Mouse (Mus musculus): ENCODE results near the gene Slc25a29. TPM values are rescaled to one million over a fixed set of nuclear protein-coding genes. Genes with fewer than 3 reads are reported as not detected.
A peak's percentile ranks its signal among the peaks of the same experiment; 100 is the strongest.

The Slc25a29 gene
- total RNA-seq, 1 experiment: 2.1 TPM

DNA sequence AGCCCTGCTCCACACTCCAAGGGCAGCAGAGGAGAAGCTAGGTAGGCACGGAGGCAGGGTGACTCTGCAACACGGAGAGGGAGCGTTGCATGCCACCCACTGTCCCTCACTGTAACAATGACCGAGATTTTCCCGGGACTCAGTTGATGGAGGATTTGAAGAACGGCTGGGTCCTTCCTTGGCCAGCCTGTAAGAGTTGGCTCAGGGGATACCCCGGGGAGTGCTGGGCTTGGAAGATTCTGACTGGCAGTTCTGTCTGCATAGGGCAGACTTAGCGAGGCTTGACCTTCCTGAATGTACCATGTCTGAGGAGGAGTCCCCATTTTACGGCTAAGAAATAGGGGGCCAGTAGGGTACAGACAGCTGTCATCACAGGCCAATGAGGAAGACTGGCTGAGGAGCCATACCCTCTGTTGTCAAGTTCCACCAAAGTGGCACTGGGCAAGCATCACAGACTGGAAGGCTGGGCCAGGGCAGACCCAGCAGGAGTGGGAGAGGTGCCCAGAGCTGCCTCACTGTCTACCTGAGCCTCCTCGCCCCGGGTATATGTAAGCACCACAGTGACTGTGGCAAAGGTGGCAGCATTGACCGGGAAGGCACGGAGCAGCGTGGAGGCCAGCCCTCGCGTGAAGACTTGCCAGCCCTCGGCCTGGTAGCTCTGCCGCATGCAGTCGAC lies 9.3 kb downstream of the Slc25a29 start:
- Histone ChIP-seq H3K4me1 (ENCODE audit: control insufficient read depth in 2 of 2, insufficient read depth in 2 of 2, low read length in 2 of 2, poor library complexity in 1 of 2) (peaks cover 0 to 6% of the 10 kb centered on the region in 2 experiments; a peak in 1 of 4 replicates), H3K4me3 (ENCODE audit: insufficient read depth in 1 of 2, low read depth in 1 of 2, low read length in 2 of 2, poor library complexity in 1 of 2, severe bottlenecking in 1 of 2) (peak overlapping the region; percentile 14 to 20; a peak in 2 of 4 replicates), H3K9me3 (ENCODE audit: control insufficient read depth, insufficient read depth, low read depth, low read length) (no peaks in the 10 kb centered on the region), H3K36me3 (ENCODE audit: control insufficient read depth, insufficient read depth, low read length, poor library complexity, severe bottlenecking) (no peaks in the 10 kb centered on the region), H3K27ac (ENCODE audit: insufficient read depth, low read depth, low read length, poor library complexity, severe bottlenecking) (no peak overlapping the region), H3K9ac (ENCODE audit: insufficient read depth, low read depth, low read length, poor library complexity, severe bottlenecking) (peak overlapping the region; percentile 16; the same call in 1 of the 2 replicates)
- DNase-seq (ENCODE audit: low read depth, low spot score): no peak
- TF ChIP-seq ZNF384 (IDR thresholded peaks at IDR 0.05; ENCODE audit: low read depth, low read length) (no peak), MAFK (IDR thresholded peaks at IDR 0.05; ENCODE audit: insufficient read depth, low read depth, low read length) (no peak), ZC3H11A (IDR thresholded peaks at IDR 0.05; ENCODE audit: borderline replicate concordance, low read depth, low read length) (no peak), CHD2 (IDR thresholded peaks at IDR 0.05; ENCODE audit: low read depth, low read length) (no peak), HCFC1 (IDR thresholded peaks at IDR 0.05; ENCODE audit: borderline replicate concordance, insufficient read depth, low read length) (no peak)
- in situ Hi-C loops (cut with MboI; ENCODE audit: low sequenced_read_pairs in 2 of 2, unreplicated experiment in 2 of 2): no loop called here

DNA sequence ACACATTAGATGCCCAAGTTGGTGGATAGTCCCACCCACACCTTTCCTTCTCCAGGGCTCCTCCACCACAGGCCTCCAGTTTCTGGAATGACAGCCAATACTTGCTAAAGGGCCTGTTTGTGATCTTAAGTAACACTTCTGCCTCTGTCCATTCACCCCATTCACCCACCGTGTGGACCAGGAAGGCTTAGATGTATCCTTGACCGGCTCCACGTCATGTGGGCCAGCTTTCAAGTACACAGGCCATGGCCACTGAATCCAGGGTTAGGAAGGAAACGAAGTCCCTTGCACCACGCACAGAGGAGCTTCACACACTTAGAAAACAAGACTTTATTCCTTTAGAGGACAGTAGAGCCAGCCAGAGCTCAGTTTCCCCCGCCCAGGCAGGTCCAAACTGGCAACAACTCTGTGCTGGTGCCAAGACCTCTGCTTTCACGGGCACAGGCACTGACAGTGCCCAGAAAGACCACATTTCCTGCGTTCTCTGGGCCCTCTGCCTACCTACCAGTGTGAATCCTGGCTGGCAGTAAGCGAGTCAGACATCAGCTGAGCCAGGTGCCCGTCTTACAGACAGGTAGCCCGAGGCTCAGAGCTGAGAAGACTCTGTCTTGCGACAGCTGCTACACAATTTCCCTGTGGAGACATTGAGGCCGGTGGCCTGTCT lies 10.0 kb downstream of the Slc25a29 start:
- TF ChIP-seq ZNF384 (IDR thresholded peaks at IDR 0.05; ENCODE audit: low read depth, low read length) (no peak), MAFK (IDR thresholded peaks at IDR 0.05; ENCODE audit: insufficient read depth, low read depth, low read length) (no peak), HCFC1 (IDR thresholded peaks at IDR 0.05; ENCODE audit: borderline replicate concordance, insufficient read depth, low read length) (no peak), CHD2 (IDR thresholded peaks at IDR 0.05; ENCODE audit: low read depth, low read length) (no peak), ZC3H11A (IDR thresholded peaks at IDR 0.05; ENCODE audit: borderline replicate concordance, low read depth, low read length) (no peak)
- H3K27ac ChIP-seq (ENCODE audit: insufficient read depth, low read depth, low read length, poor library complexity, severe bottlenecking): no peak overlapping the region
- in situ Hi-C loops (cut with MboI; ENCODE audit: low sequenced_read_pairs in 2 of 2, unreplicated experiment in 2 of 2): no loop called here
- no peaks in the 10 kb centered on the region for H3K36me3 ChIP-seq (ENCODE audit: control insufficient read depth, insufficient read depth, low read length, poor library complexity, severe bottlenecking)
- H3K4me3 ChIP-seq (ENCODE audit: insufficient read depth in 1 of 2, low read depth in 1 of 2, low read length in 2 of 2, poor library complexity in 1 of 2, severe bottlenecking in 1 of 2): no peak overlapping the region
- peaks cover 0 to 6% of the 10 kb centered on the region in 2 experiments; a peak in 1 of 4 replicates for H3K4me1 ChIP-seq (ENCODE audit: control insufficient read depth in 2 of 2, insufficient read depth in 2 of 2, low read length in 2 of 2, poor library complexity in 1 of 2)
- DNase-seq (ENCODE audit: low read depth, low spot score): no peak
- H3K9ac ChIP-seq (ENCODE audit: insufficient read depth, low read depth, low read length, poor library complexity, severe bottlenecking): no peak overlapping the region
- no peaks in the 10 kb centered on the region for H3K9me3 ChIP-seq (ENCODE audit: control insufficient read depth, insufficient read depth, low read depth, low read length)

DNA sequence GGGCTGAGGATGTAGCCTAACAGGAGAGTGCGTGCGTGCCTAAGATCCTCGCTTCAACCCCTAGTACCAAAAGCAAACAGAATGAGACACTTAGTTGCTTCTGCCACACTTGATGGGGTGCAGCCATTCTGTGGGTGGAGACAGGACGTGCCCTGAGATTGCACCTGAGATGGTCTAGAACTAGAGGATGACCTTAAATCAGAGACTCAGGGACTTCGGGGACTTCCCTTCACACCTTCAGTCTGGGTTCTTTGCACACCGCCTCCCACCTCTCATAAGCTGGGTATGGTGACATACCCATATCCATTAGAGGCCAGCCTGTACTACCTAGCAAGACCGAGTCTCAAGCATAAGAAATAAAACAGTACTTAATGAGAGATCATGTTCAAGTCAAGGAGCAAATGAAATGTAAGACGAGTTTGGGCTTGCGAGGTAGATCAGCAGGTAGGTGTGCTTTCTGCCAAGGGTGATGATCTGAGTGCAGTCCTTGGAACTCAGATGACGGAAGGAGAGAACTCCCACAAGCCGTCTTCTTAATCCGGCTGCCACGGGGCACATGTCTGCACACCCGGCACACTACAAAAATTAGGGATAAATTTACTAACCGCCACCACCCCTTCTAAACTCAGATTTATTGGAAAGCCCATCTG lies 11.3 kb downstream of the Slc25a29 start:
- Histone ChIP-seq H3K9me3 (ENCODE audit: control insufficient read depth, insufficient read depth, low read depth, low read length) (no peaks in the 10 kb centered on the region), H3K9ac (ENCODE audit: insufficient read depth, low read depth, low read length, poor library complexity, severe bottlenecking) (no peak overlapping the region), H3K4me1 (ENCODE audit: control insufficient read depth in 2 of 2, insufficient read depth in 2 of 2, low read length in 2 of 2, poor library complexity in 1 of 2) (peaks cover 0 to 6% of the 10 kb centered on the region in 2 experiments; a peak in 1 of 4 replicates), H3K4me3 (ENCODE audit: insufficient read depth in 1 of 2, low read depth in 1 of 2, low read length in 2 of 2, poor library complexity in 1 of 2, severe bottlenecking in 1 of 2) (no peak overlapping the region), H3K27ac (ENCODE audit: insufficient read depth, low read depth, low read length, poor library complexity, severe bottlenecking) (no peak overlapping the region), H3K36me3 (ENCODE audit: control insufficient read depth, insufficient read depth, low read length, poor library complexity, severe bottlenecking) (peaks cover 4% of the 10 kb centered on the region; the same call in 1 of the 2 replicates)
- DNase-seq (ENCODE audit: low read depth, low spot score): no peak
- in situ Hi-C loops (cut with MboI; ENCODE audit: low sequenced_read_pairs in 2 of 2, unreplicated experiment in 2 of 2): no loop called here
- TF ChIP-seq ZC3H11A (IDR thresholded peaks at IDR 0.05; ENCODE audit: borderline replicate concordance, low read depth, low read length) (no peak), ZNF384 (IDR thresholded peaks at IDR 0.05; ENCODE audit: low read depth, low read length) (no peak), MAFK (IDR thresholded peaks at IDR 0.05; ENCODE audit: insufficient read depth, low read depth, low read length) (no peak), HCFC1 (IDR thresholded peaks at IDR 0.05; ENCODE audit: borderline replicate concordance, insufficient read depth, low read length) (no peak), CHD2 (IDR thresholded peaks at IDR 0.05; ENCODE audit: low read depth, low read length) (no peak)

DNA sequence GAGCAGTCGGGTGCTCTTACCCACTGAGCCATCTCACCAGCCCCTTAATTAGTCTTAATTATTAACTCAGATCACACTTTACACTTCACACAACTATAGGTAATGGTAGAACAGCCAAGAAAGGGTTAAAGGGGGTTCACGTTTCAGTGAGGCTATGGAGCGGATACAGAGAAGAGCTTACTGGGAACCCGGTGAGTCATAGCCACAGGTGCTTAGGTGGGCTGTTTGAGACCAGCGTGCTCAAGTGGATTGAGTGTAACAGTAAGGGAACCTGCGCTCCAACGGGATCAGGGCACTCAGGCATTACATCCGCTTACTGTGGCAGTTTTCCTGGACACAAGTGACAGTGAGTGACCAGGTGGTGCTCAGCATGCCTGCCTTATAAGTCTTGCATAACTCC lies 12.6 kb downstream of the Slc25a29 start:
- in situ Hi-C loops (cut with MboI; ENCODE audit: low sequenced_read_pairs in 2 of 2, unreplicated experiment in 2 of 2): no loop called here
- Histone ChIP-seq H3K4me1 (ENCODE audit: control insufficient read depth in 2 of 2, insufficient read depth in 2 of 2, low read length in 2 of 2, poor library complexity in 1 of 2) (peaks cover 0 to 6% of the 10 kb centered on the region in 2 experiments; a peak in 1 of 4 replicates), H3K4me3 (ENCODE audit: insufficient read depth in 1 of 2, low read depth in 1 of 2, low read length in 2 of 2, poor library complexity in 1 of 2, severe bottlenecking in 1 of 2) (no peak overlapping the region), H3K36me3 (ENCODE audit: control insufficient read depth, insufficient read depth, low read length, poor library complexity, severe bottlenecking) (peaks cover 7% of the 10 kb centered on the region; the same call in 1 of the 2 replicates), H3K9me3 (ENCODE audit: control insufficient read depth, insufficient read depth, low read depth, low read length) (no peaks in the 10 kb centered on the region), H3K27ac (ENCODE audit: insufficient read depth, low read depth, low read length, poor library complexity, severe bottlenecking) (no peak overlapping the region), H3K9ac (ENCODE audit: insufficient read depth, low read depth, low read length, poor library complexity, severe bottlenecking) (no peak overlapping the region)
- DNase-seq (ENCODE audit: low read depth, low spot score): no peak
- TF ChIP-seq ZNF384 (IDR thresholded peaks at IDR 0.05; ENCODE audit: low read depth, low read length) (no peak), CHD2 (IDR thresholded peaks at IDR 0.05; ENCODE audit: low read depth, low read length) (no peak), MAFK (IDR thresholded peaks at IDR 0.05; ENCODE audit: insufficient read depth, low read depth, low read length) (no peak)

Measured in ES-E14 (cell line).